Mouse (Mus musculus) hindbrain, embryonic 15.5 days (tissue): ENCODE measurements at regions not wholly inside any gene's neighbourhood (a gene's known extent, or its start where the extent isn't known, plus 50 kb on each side); places are given as distances from the start of the nearest gene placed in this dataset.
A peak's percentile ranks its signal among the peaks of the same experiment; 100 is the strongest.
"Not testable (repeated sequence)": the region's sequence is repeated elsewhere in the genome, so short reads cannot be mapped to it uniquely, and the experiment has no call there.

Experiments used
- ATAC-seq: fragments of 200-750 bp; cut with Nextera tagmentation; 2 replicates; pipeline ENCODE4 v1.8.0; 2017; ENCODE audit warnings: low read depth, moderate number of reproducible peaks, moderate TSS enrichment; ENCODE audit not compliant: low FRiP score
- H3K27ac ChIP-seq: fragments of 300-500 bp; sonication (generic); replicated peaks from 2 replicates; pipeline ENCODE4 v1.5.1; 2015; ENCODE audit warnings: mild to moderate bottlenecking, inconsistent platforms
- H3K27me3 ChIP-seq: fragments of 300-500 bp; sonication (generic); 2 replicates; pipeline ENCODE4 v1.6.1; 2015; ENCODE audit warnings: control low read depth, inconsistent platforms
- H3K36me3 ChIP-seq: fragments of 300-500 bp; sonication (generic); 2 replicates; pipeline ENCODE4 v1.6.1; 2015; ENCODE audit warnings: control low read depth, inconsistent platforms
- H3K4me1 ChIP-seq: fragments of 300-500 bp; sonication (generic); replicated peaks from 2 replicates; pipeline ENCODE4 v1.6.1; 2015; ENCODE audit warnings: control low read depth, inconsistent platforms
- H3K4me2 ChIP-seq: fragments of 300-500 bp; sonication (generic); 2 replicates; pipeline ENCODE4 v1.6.1; 2015; ENCODE audit warnings: moderate library complexity, mild to moderate bottlenecking, inconsistent platforms
- H3K4me3 ChIP-seq: fragments of 300-500 bp; sonication (generic); 2 replicates; pipeline ENCODE4 v1.5.1; 2015; ENCODE audit warnings: mild to moderate bottlenecking, inconsistent platforms
- H3K9ac ChIP-seq: fragments of 300-500 bp; sonication (generic); 2 replicates; pipeline ENCODE4 v1.6.1; 2015; ENCODE audit warnings: inconsistent platforms
- H3K9me3 ChIP-seq: fragments of 300-500 bp; sonication (generic); 2 replicates; pipeline ENCODE4 v1.6.1; 2016; ENCODE audit warnings: control low read depth, inconsistent platforms
- WGBS: fragments of 180-500 bp; shearing (Covaris S2); methylation state at CpG from one replicate; pipeline ENCODE4 v1.1.7; 2015; 5-methylcytosine and 5-hydroxymethylcytosine counted together

DNA sequence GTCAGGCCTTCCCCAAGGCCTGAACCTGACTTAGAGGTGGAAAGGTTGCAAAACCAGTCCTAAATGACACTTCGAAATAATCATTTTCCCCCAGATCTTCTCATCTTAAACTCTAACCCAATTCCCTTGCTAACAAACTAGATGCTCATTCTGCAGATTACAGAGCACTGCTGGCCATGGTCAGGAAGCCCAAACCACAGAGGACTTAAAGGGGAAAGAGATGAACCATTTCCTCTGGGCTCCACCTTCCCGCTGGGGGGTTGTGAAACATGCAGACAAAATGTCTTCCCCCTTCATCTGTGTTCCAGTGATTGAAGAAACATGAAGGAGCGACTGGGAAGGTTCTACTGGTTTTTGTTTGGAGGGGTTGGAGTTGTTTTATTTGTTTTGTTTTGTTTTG lies 181.4 kb downstream of the Dhx15 start:
- H3K27ac ChIP-seq: no peak overlapping the region
- no peaks in the 10 kb centered on the region for H3K9me3 ChIP-seq
- H3K27me3 ChIP-seq: no peaks in the 10 kb centered on the region
- no peak overlapping the region for H3K4me3 ChIP-seq
- 94% methylated on average over 3 of the region's 3 CpGs for WGBS
- no peaks in the 10 kb centered on the region for H3K4me1 ChIP-seq
- no peak overlapping the region for H3K9ac ChIP-seq
- no peak for ATAC-seq
- no peaks in the 10 kb centered on the region for H3K36me3 ChIP-seq
- H3K4me2 ChIP-seq: no peak overlapping the region

DNA sequence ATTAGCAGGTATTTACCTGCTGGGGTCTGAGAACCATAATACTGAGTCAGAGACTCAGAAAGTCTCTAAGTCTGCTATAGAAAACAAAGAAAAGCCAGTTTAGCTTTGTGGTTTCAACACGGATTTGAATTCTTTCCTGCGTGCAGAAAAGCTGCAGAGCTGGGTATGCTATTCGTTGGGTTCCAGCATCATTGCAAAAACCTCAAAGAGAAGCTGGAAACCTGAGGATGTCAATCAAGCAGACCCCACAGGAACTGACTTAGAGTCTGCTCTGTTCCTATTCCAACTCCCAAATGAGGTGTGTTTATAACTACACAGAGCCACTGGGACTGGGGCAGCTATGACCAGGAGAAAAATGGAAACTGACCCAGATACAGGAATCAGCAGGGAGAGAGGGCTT lies 183.5 kb downstream of the Dhx15 start:
- no peak overlapping the region for H3K4me2 ChIP-seq
- no peak for ATAC-seq
- 75% methylated on average over 3 of the region's 3 CpGs for WGBS

GRCm38 (mm10) chr5:51990847-51991610 lies 199.3 kb downstream of the Dhx15 start:
- Histone ChIP-seq H3K27ac (no peak overlapping the region), H3K4me1 (peaks cover 15% of the 10 kb centered on the region), H3K36me3 (no peaks in the 10 kb centered on the region), H3K9ac (no peak overlapping the region), H3K4me3 (no peak overlapping the region), H3K9me3 (no peaks in the 10 kb centered on the region), H3K27me3 (no peaks in the 10 kb centered on the region), H3K4me2 (peak overlapping the region; percentile 24; the same call in 1 of the 2 replicates)
- 11% methylated on average over 10 of the region's 10 CpGs for WGBS
- no peak for ATAC-seq

More for the DNA sequence above, 183.5 kb downstream of the Dhx15 start:
- no peak overlapping the region for H3K9ac ChIP-seq
- H3K27ac ChIP-seq: no peak overlapping the region
- no peaks in the 10 kb centered on the region for H3K4me1 ChIP-seq
- H3K27me3 ChIP-seq: no peaks in the 10 kb centered on the region
- no peak overlapping the region for H3K4me3 ChIP-seq
- no peaks in the 10 kb centered on the region for H3K9me3 ChIP-seq
- H3K36me3 ChIP-seq: no peaks in the 10 kb centered on the region

GRCm38 (mm10) chr5:51989396-51989795 lies 200.9 kb downstream of the Dhx15 start:
- 26% methylated on average over 4 of the region's 4 CpGs for WGBS
- no peak for ATAC-seq
- no peak overlapping the region for H3K4me3 ChIP-seq
- peaks cover 15% of the 10 kb centered on the region for H3K4me1 ChIP-seq
- H3K27ac ChIP-seq: no peak overlapping the region
- no peaks in the 10 kb centered on the region for H3K9me3 ChIP-seq
- H3K4me2 ChIP-seq: no peak overlapping the region
- H3K36me3 ChIP-seq: no peaks in the 10 kb centered on the region
- H3K27me3 ChIP-seq: no peaks in the 10 kb centered on the region
- H3K9ac ChIP-seq: no peak overlapping the region

DNA sequence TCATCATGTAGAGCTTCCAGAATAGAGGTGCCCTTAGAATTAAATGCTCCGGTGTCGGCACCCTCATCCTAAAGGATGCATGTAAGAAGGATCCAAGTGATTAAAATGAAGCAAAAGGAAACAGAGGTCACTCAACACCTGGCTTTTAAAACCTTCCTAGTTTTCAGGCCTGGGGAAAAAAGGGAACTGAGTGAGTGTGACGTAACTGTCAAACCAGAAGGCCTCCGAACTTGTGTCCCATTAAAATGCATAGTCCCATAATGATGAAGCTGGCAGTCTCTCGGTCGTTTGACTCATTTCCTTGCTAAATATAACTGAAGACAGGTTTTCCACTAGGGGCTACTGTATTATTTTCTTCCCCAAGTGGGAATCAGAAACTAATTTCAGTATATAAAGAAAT lies 201.4 kb downstream of the Dhx15 start:
- Histone ChIP-seq H3K9me3 (no peaks in the 10 kb centered on the region), H3K4me2 (no peak overlapping the region), H3K4me3 (no peak overlapping the region), H3K36me3 (no peaks in the 10 kb centered on the region), H3K27ac (no peak overlapping the region), H3K4me1 (peaks cover 15% of the 10 kb centered on the region), H3K27me3 (no peaks in the 10 kb centered on the region), H3K9ac (no peak overlapping the region)
- no peak for ATAC-seq
- 66% methylated on average over 6 of the region's 6 CpGs for WGBS

DNA sequence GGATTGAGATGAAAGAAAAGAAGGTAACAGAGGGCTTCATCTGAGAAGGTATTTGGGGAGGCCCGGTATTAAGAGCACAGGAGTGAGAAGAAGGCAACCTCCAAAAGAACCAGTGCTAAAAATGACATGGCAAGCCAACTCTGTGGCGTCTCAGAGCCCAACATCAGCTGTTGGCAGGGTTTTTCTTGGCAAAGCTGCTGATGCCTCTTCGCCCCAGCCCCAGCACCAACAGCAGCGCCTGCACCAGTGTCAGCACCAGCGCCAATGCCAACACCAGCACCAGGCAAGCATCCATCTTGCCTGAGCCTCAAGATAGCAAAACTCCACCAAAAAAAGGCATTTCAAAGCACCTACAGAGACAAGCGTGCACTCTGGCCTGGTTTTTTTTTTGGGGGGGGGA lies 205.3 kb downstream of the Dhx15 start:
- Histone ChIP-seq H3K4me2 (no peak overlapping the region), H3K27me3 (no peaks in the 10 kb centered on the region), H3K4me3 (no peak overlapping the region), H3K9me3 (no peaks in the 10 kb centered on the region), H3K4me1 (no peaks in the 10 kb centered on the region), H3K27ac (no peak overlapping the region), H3K9ac (no peak overlapping the region), H3K36me3 (no peaks in the 10 kb centered on the region)
- ATAC-seq: no peak
- WGBS: 91% methylated on average over 6 of the region's 6 CpGs

GRCm38 (mm10) chr5:51982780-51983179 lies 207.5 kb downstream of the Dhx15 start:
- Histone ChIP-seq H3K36me3 (no peaks in the 10 kb centered on the region), H3K9me3 (no peaks in the 10 kb centered on the region), H3K4me2 (no peak overlapping the region), H3K4me1 (no peaks in the 10 kb centered on the region), H3K9ac (no peak overlapping the region), H3K27me3 (no peaks in the 10 kb centered on the region), H3K4me3 (no peak overlapping the region), H3K27ac (no peak overlapping the region)
- 89% methylated on average over 7 of the region's 7 CpGs for WGBS
- no peak for ATAC-seq

- no peaks in the 10 kb centered on the region for H3K36me3 ChIP-seq
- H3K4me1 ChIP-seq: no peaks in the 10 kb centered on the region
- no peak for ATAC-seq
- H3K9me3 ChIP-seq: no peaks in the 10 kb centered on the region
- H3K9ac ChIP-seq: no peak overlapping the region
- 59% methylated on average over 5 of the region's 5 CpGs for WGBS
- H3K27ac ChIP-seq: no peak overlapping the region
- H3K27me3 ChIP-seq: no peaks in the 10 kb centered on the region
- no peak overlapping the region for H3K4me3 ChIP-seq
- no peak overlapping the region for H3K4me2 ChIP-seq
These were observed 209.4 kb downstream of the Dhx15 start for GRCm38 (mm10) chr5:51980901-51981300.

- WGBS: 69% methylated on average over 5 of the region's 5 CpGs
- no peak; the same call in 1 of the 2 replicates for ATAC-seq
- Histone ChIP-seq H3K36me3 (no peaks in the 10 kb centered on the region), H3K4me2 (no peak overlapping the region), H3K4me1 (no peaks in the 10 kb centered on the region), H3K27ac (no peak overlapping the region), H3K9ac (no peak overlapping the region), H3K9me3 (no peaks in the 10 kb centered on the region), H3K27me3 (no peaks in the 10 kb centered on the region), H3K4me3 (no peak overlapping the region)
These were observed 237.8 kb downstream of the Dhx15 start for GRCm38 (mm10) chr5:51952499-51952898.

- no peaks in the 10 kb centered on the region for H3K27me3 ChIP-seq
- no peak overlapping the region for H3K4me2 ChIP-seq
- H3K27ac ChIP-seq: no peak overlapping the region
- no peak overlapping the region for H3K4me3 ChIP-seq
- H3K4me1 ChIP-seq: no peaks in the 10 kb centered on the region
- no peak for ATAC-seq
- 93% methylated on average over 5 of the region's 5 CpGs for WGBS
- no peaks in the 10 kb centered on the region for H3K9me3 ChIP-seq
- no peak overlapping the region for H3K9ac ChIP-seq
- H3K36me3 ChIP-seq: no peaks in the 10 kb centered on the region
These were observed 240.3 kb downstream of the Dhx15 start for GRCm38 (mm10) chr5:51949996-51950395.

DNA sequence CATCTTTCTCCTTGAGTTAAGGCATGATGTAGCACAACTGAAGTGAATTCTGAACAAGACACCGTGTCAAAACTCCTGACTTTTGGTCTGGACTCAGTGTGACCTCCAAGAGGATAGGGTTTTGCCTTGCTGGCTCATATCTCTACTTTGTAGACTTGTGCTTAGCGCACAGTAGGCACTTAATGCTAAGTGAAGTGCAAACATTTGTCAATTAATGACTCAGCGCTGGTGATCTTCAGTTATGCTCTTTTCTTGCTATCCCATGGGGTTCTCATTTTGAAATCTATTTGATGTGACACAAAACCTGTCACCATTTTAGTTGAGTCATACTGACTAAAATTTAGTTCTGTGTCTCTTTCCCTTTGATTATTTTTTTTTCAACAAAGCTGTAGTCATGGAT lies 244.3 kb downstream of the Dhx15 start:
- no peak overlapping the region for H3K9ac ChIP-seq
- H3K27ac ChIP-seq: no peak overlapping the region
- no peaks in the 10 kb centered on the region for H3K4me1 ChIP-seq
- H3K4me2 ChIP-seq: no peak overlapping the region
- no peaks in the 10 kb centered on the region for H3K36me3 ChIP-seq
- H3K9me3 ChIP-seq: no peaks in the 10 kb centered on the region
- no peak for ATAC-seq
- H3K4me3 ChIP-seq: no peak overlapping the region
- WGBS: 95% methylated on average over 3 of the region's 3 CpGs
- H3K27me3 ChIP-seq: no peaks in the 10 kb centered on the region

DNA sequence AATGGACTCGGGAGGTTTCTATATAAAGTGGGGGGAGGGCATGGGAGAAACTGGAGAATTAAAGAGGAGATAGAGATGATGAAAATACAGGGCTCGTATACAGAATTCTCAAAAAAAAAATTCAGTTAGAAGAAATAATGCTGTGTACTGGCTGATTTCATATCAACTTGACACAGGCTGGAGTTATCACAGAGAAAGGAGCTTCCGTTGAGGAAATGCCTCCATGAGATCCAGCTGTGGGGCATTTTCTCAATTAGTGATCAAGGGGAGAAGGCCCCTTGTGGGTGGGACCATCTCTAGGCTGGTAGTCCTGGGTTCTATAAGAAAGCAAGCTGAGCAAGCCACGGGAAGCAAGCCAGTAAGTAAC lies 248.4 kb downstream of the Dhx15 start:
- H3K27me3 ChIP-seq, H3K4me1 ChIP-seq, H3K36me3 ChIP-seq, H3K9ac ChIP-seq, H3K27ac ChIP-seq, H3K4me3 ChIP-seq, H3K4me2 ChIP-seq, H3K9me3 ChIP-seq, ATAC-seq: not testable (repeated sequence)
- 75% methylated on average over 4 of the region's 4 CpGs for WGBS
